Mouse (Mus musculus) small intestine, adult 2 months (tissue): ENCODE measurements around the gene Agpat4.

ENCODE experiments used
- CTCF ChIP-seq: fragments of 200-500 bp; IDR thresholded peaks from 2 replicates; pipeline ENCODE4 v1.5.1; 2012; ENCODE audit warnings: low read depth, mild to moderate bottlenecking, control low read depth, inconsistent platforms, low read length, moderate library complexity, mixed read lengths; ENCODE audit not compliant: insufficient replicate concordance, insufficient read length; ENCODE audit errors: extremely low read depth
- POLR2A ChIP-seq: fragments of 200-500 bp; IDR thresholded peaks from 2 replicates; pipeline ENCODE4 v1.6.1; 2012; ENCODE audit warnings: low read depth, mild to moderate bottlenecking, control low read depth, inconsistent platforms, low read length, moderate library complexity

- TF ChIP-seq POLR2A: no peak
- no peak for TF ChIP-seq CTCF
These were observed 25.5 kb upstream of the Agpat4 start for GRCm38 (mm10) chr17:12092901-12093564.
